Comparison of ENCODE assay signal across 8 mouse cellular contexts in genomic region chr5:75148343-75149127, GRCm38 (mm10). TPM values are rescaled to one million over a fixed set of nuclear protein-coding genes. Genes with fewer than 3 reads are reported as not detected.
DNase-seq lines count a peak whose midpoint lies in the region; ATAC-seq lines count a peak whose summit lies in the region.

No protein-coding gene starts in this region.

- H3K27ac ChIP-seq in kidney, embryonic 14.5 days (ENCODE audit: low read depth, low read length) = peak overlapping the region; percentile 27; the same call in 1 of the 2 replicates
- H3K27ac ChIP-seq in neural tube, embryonic 11.5 days (ENCODE audit: low read depth, low read length) = 0 out of 2 replicates have a peak overlapping the region, but pooled peaks have one; percentile 30

- 3% methylated on average over 30 of the region's 30 CpGs for WGBS in kidney, embryonic 14.5 days
- under 1% methylated on average over 30 of the region's 30 CpGs for WGBS in neural tube, embryonic 11.5 days

- H3K4me2 ChIP-seq in kidney, embryonic 14.5 days (replicated peaks; ENCODE audit: low read depth, low read length) = peak overlapping the region; percentile 87
- peak overlapping the region; percentile 39 for H3K4me2 ChIP-seq in neural tube, embryonic 11.5 days (ENCODE audit: low read depth)

- no peaks in the 10 kb centered on the region for H3K36me3 ChIP-seq in kidney, embryonic 14.5 days (ENCODE audit: control insufficient read depth, insufficient read depth, low read length)
- H3K36me3 ChIP-seq in neural tube, embryonic 11.5 days (ENCODE audit: control insufficient read depth, insufficient read depth, low read length) = no peaks in the 10 kb centered on the region

- H3K9me3 ChIP-seq in kidney, embryonic 14.5 days (ENCODE audit: control insufficient read depth, low read length) = no peaks in the 10 kb centered on the region
- H3K9me3 ChIP-seq in neural tube, embryonic 11.5 days (ENCODE audit: control insufficient read depth, low read length) = no peaks in the 10 kb centered on the region

- H3K4me3 ChIP-seq in kidney, embryonic 14.5 days (ENCODE audit: low read length) = peak overlapping the region; percentile 30
- peak overlapping the region; percentile 18; the same call in 1 of the 2 replicates for H3K4me3 ChIP-seq in neural tube, embryonic 11.5 days (ENCODE audit: low read depth, low read length)

- peaks cover 15% of the 10 kb centered on the region for H3K4me1 ChIP-seq in kidney, embryonic 14.5 days (ENCODE audit: control insufficient read depth, insufficient read depth, low read length)
- H3K4me1 ChIP-seq in neural tube, embryonic 11.5 days (ENCODE audit: control insufficient read depth, insufficient read depth, low read length) = peaks cover 21% of the 10 kb centered on the region

- H3K27me3 ChIP-seq in kidney, embryonic 14.5 days (ENCODE audit: control insufficient read depth, insufficient read depth, low read length) = peaks cover 52% of the 10 kb centered on the region
- H3K27me3 ChIP-seq in neural tube, embryonic 11.5 days (ENCODE audit: control insufficient read depth, insufficient read depth, low read length) = peaks cover 71% of the 10 kb centered on the region

- peak overlapping the region; percentile 37 for H3K9ac ChIP-seq in kidney, embryonic 14.5 days (ENCODE audit: low read depth, low read length)
- H3K9ac ChIP-seq in neural tube, embryonic 11.5 days (ENCODE audit: low read length) = 0 out of 2 replicates have a peak overlapping the region, but pooled peaks have one; percentile 11

- DNase-seq in urinary bladder, postnatal 14 days (ENCODE audit: low spot score) = peak; percentile 49
- no peak for DNase-seq in urinary bladder, adult 2 months (ENCODE audit: low spot score)
- peak; percentile 71 to 73 for DNase-seq in heart, adult 9 months (ENCODE audit: low spot score in 2 of 2)
- peak; percentile 67 for DNase-seq in neural tube, embryonic 11.5 days (ENCODE audit: low spot score)
- no peak for DNase-seq in cerebellum, adult 8-10 months
- no peak for DNase-seq in thymus, postnatal 4 days
- DNase-seq in right cerebral cortex, adult 18-20 months = no peak

- peak; percentile 34; the same call in 1 of the 2 replicates for ATAC-seq in kidney, embryonic 14.5 days (ENCODE audit: low FRiP score, low TSS enrichment)
- ATAC-seq in neural tube, embryonic 11.5 days (ENCODE audit: insufficient read depth, low FRiP score, low TSS enrichment) = no peak

RNA-seq across cellular contexts. Expression of gene Pdgfra, which starts 3.6 kb away (rescaled TPM):
- polyA plus RNA-seq in urinary bladder, adult 2 months (2012; rRNA removed) = 33.3 and 53.6 TPM in 2 replicates
- 23.0 and 56.8 TPM in 2 replicates for polyA plus RNA-seq in kidney, embryonic 14.5 days (2014; fragmentation: Nextera tagmentation; extraction: Ambion mirVana)
- 39.6 and 43.2 TPM in 2 replicates for polyA plus RNA-seq in neural tube, embryonic 11.5 days (2014; fragmentation: Nextera tagmentation; extraction: Ambion mirVana)

Comparison
In these comparisons a context has a peak if more than half of its experiments do, and no peak if none do; other contexts are left out.
1. DNase-seq: peak in urinary bladder, postnatal 14 days (single experiment), heart, adult 9 months (2 of 2) and neural tube, embryonic 11.5 days (single experiment); none in urinary bladder, adult 2 months (single experiment), cerebellum, adult 8-10 months (single experiment), thymus, postnatal 4 days (single experiment) and right cerebral cortex, adult 18-20 months (single experiment).